Mouse (Mus musculus) hindbrain, embryonic 14.5 days (tissue): ENCODE results near the gene Tbc1d17. TPM values are rescaled to one million over a fixed set of nuclear protein-coding genes. Genes with fewer than 3 reads are reported as not detected.
A peak's percentile ranks its signal among the peaks of the same experiment; 100 is the strongest.

ENCODE experiments used
- ATAC-seq: fragments of 200-750 bp; cut with Nextera tagmentation; 2 replicates; pipeline ENCODE4 v1.8.0; 2017; ENCODE audit warnings: moderate number of reproducible peaks, mild to moderate bottlenecking, moderate TSS enrichment, moderate library complexity; ENCODE audit not compliant: low FRiP score
- DNase-seq: peaks from one replicate; pipeline ENCODE4 v3.0.0-alpha.2; 2015; ENCODE audit warnings: low spot score
- H3K27ac ChIP-seq: fragments of 300-500 bp; sonication (generic); 2 replicates; pipeline ENCODE4 v1.5.1; 2014; ENCODE audit warnings: mild to moderate bottlenecking, moderate library complexity
- H3K27me3 ChIP-seq: fragments of 300-500 bp; sonication (generic); 2 replicates; pipeline ENCODE4 v1.6.1; 2014; ENCODE audit warnings: mild to moderate bottlenecking, low read length, mixed read lengths; ENCODE audit not compliant: control insufficient read depth, insufficient read depth
- H3K36me3 ChIP-seq: fragments of 300-500 bp; sonication (generic); replicated peaks from 2 replicates; pipeline ENCODE4 v1.6.1; 2014; ENCODE audit not compliant: control insufficient read depth, insufficient read depth
- H3K4me1 ChIP-seq: fragments of 300-500 bp; sonication (generic); replicated peaks from 2 replicates; pipeline ENCODE4 v1.6.1; 2014; ENCODE audit warnings: antibody characterized with exemption, low read length, mixed read lengths; ENCODE audit not compliant: control insufficient read depth, insufficient read depth
- H3K4me2 ChIP-seq: fragments of 300-500 bp; sonication (generic); replicated peaks from 2 replicates; pipeline ENCODE4 v1.6.1; 2014; ENCODE audit warnings: mild to moderate bottlenecking, moderate library complexity
- H3K4me3 ChIP-seq: fragments of 300-500 bp; sonication (generic); replicated peaks from 2 replicates; pipeline ENCODE4 v1.5.1; 2014; ENCODE audit warnings: mild to moderate bottlenecking, low read length
- H3K9ac ChIP-seq: fragments of 300-500 bp; sonication (generic); 2 replicates; pipeline ENCODE4 v1.6.1; 2014
- H3K9me3 ChIP-seq: fragments of 300-500 bp; sonication (generic); 2 replicates; pipeline ENCODE4 v1.6.1; 2016; ENCODE audit warnings: low read length; ENCODE audit not compliant: control insufficient read depth
- WGBS: fragments of 180-500 bp; shearing (Covaris S2); extraction: QIAGEN DNeasy Blood & Tissue Kit; methylation state at CpG from one replicate; pipeline ENCODE4 v1.1.7; 2014; 5-methylcytosine and 5-hydroxymethylcytosine counted together
- polyA plus RNA-seq: library from polyadenylated mRNA; unstranded; fragments of >200 nt; fragmentation: Nextera tagmentation; extraction: Ambion mirVana; gene quantifications from 2 replicates; pipeline ENCODE4 v1.2.1, GENCODE M21; 2014

Gene Tbc1d17
- polyA plus RNA-seq, 1 experiment from 2014 or later, result 98.5 TPM

- no peak overlapping the region for H3K27ac ChIP-seq
These were observed 22.3 kb upstream of the Tbc1d17 start for GRCm38 (mm10) chr7:44871181-44871580.

GRCm38 (mm10) chr7:44870614-44871013, 21.7 kb upstream of the Tbc1d17 start:
- peak overlapping the region; percentile 100 for H3K9ac ChIP-seq
- 79% methylated on average over 6 of the region's 6 CpGs for WGBS
- peak overlapping the region; percentile 89 for H3K4me2 ChIP-seq
- no peaks in the 10 kb centered on the region for H3K9me3 ChIP-seq
- H3K27me3 ChIP-seq, result no peaks in the 10 kb centered on the region
- ATAC-seq (no peak), DNase-seq (no peak)
- H3K4me3 ChIP-seq, result peak overlapping the region; percentile 96; the same call in 1 of the 2 replicates
- peak overlapping the region; percentile 100 for H3K27ac ChIP-seq
- peaks cover 35% of the 10 kb centered on the region for H3K4me1 ChIP-seq
- H3K36me3 ChIP-seq, result peaks cover 14% of the 10 kb centered on the region

More at GRCm38 (mm10) chr7:44871181-44871580, 22.3 kb upstream of the Tbc1d17 start:
- H3K4me2 ChIP-seq, result no peak overlapping the region
- H3K27me3 ChIP-seq, result no peaks in the 10 kb centered on the region
- no peak for ATAC-seq
- H3K9me3 ChIP-seq, result no peaks in the 10 kb centered on the region
- peaks cover 29% of the 10 kb centered on the region for H3K4me1 ChIP-seq
- DNase-seq, result no peak
- H3K36me3 ChIP-seq, result peaks cover 13% of the 10 kb centered on the region
- 32% methylated on average over 1 of the region's 1 CpGs for WGBS
- H3K9ac ChIP-seq, result no peak overlapping the region
- no peak overlapping the region for H3K4me3 ChIP-seq

DNA sequence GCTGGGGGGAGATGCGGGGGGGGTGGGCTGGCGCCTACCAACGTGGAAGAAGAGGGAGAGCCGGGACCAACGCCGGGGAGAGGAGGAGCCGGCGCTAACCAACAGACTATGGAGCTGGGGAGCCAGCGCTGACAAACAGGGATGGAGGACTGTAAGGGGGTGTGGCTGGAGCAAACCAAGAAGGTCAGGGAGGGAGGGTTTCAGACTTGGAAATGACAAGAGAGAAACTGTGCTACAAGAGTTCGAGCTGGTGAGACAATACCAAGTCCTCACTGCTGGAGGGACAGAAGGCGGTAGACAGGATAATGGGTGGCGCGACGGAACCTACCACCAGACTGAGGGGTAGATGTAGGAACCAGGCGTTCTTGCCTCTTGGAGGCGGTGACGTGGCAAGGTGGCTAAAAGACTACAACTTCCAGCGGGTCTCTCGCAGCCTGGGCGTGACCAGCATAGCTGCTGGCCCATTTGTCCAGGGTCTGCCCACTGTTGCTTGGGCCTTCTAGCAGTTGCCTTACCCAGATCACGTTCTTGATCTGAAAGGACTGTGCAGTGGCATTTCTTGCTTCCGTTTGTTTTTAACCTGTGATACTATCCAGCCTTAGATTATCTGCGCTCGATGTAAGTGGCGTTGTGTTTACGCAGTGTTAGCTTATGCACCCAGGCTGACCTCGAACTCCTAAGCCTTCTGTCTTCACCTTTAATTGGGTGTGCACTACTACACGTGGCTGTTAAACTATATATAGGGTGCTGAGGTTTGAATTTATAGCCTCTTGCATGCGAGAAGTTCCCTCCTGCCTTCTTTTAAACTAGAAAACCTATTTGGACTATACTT, 21.0 kb upstream of the Tbc1d17 start, which contains the start of gene Ptov1:
TSS of gene Ptov1 (minus strand) at position 92 of the 832 bp plus-strand sequence.
- no peaks in the 10 kb centered on the region for H3K9me3 ChIP-seq
- ATAC-seq (peak; percentile 95), DNase-seq (peak; percentile 92)
- H3K27ac ChIP-seq, result peak within 1 kb of the TSS; percentile 100
- H3K4me3 ChIP-seq, result peak within 1 kb of the TSS; percentile 96
- H3K36me3 ChIP-seq, result peaks cover 21% of the 10 kb centered on the region
- WGBS, result 10% methylated on average over 29 of the region's 29 CpGs
- peak within 1 kb of the TSS; percentile 89 for H3K4me2 ChIP-seq
- H3K27me3 ChIP-seq, result no peaks in the 10 kb centered on the region
- peaks cover 37% of the 10 kb centered on the region for H3K4me1 ChIP-seq
- peak within 1 kb of the TSS; percentile 100 for H3K9ac ChIP-seq

GRCm38 (mm10) chr7:44868919-44869696, 20.2 kb upstream of the Tbc1d17 start:
- H3K27me3 ChIP-seq, result no peaks in the 10 kb centered on the region
- peak overlapping the region; percentile 96 for H3K4me3 ChIP-seq
- no peaks in the 10 kb centered on the region for H3K9me3 ChIP-seq
- H3K36me3 ChIP-seq, result peaks cover 29% of the 10 kb centered on the region
- under 1% methylated on average over 94 of the region's 108 CpGs for WGBS
- peak; percentile 56 for DNase-seq
- H3K27ac ChIP-seq, result peak overlapping the region; percentile 100
- H3K9ac ChIP-seq, result peak overlapping the region; percentile 100
- H3K4me1 ChIP-seq, result peaks cover 37% of the 10 kb centered on the region
- ATAC-seq, result peak; percentile 9; the same call in 1 of the 2 replicates
- H3K4me2 ChIP-seq, result peak overlapping the region; percentile 89

- Histone ChIP-seq H3K4me1 (peaks cover 37% of the 10 kb centered on the region), H3K9ac (peak overlapping the region; percentile 100)
These were observed 19.6 kb upstream of the Tbc1d17 start for GRCm38 (mm10) chr7:44868465-44868864.

GRCm38 (mm10) chr7:44867802-44868201, 18.9 kb upstream of the Tbc1d17 start:
- no peaks in the 10 kb centered on the region for H3K27me3 ChIP-seq
- H3K4me2 ChIP-seq, result peak overlapping the region; percentile 89
- H3K9ac ChIP-seq, result peak overlapping the region; percentile 100
- DNase-seq (no peak), ATAC-seq (no peak)
- peaks cover 42% of the 10 kb centered on the region for H3K36me3 ChIP-seq
- H3K4me3 ChIP-seq, result peak overlapping the region; percentile 96
- H3K4me1 ChIP-seq, result peaks cover 37% of the 10 kb centered on the region
- H3K27ac ChIP-seq, result no peak overlapping the region
- no peaks in the 10 kb centered on the region for H3K9me3 ChIP-seq
- 54% methylated on average over 9 of the region's 9 CpGs for WGBS

More at GRCm38 (mm10) chr7:44868465-44868864, 19.6 kb upstream of the Tbc1d17 start:
- DNase-seq (no peak), ATAC-seq (no peak)
- Histone ChIP-seq H3K4me2 (peak overlapping the region; percentile 89), H3K27me3 (no peaks in the 10 kb centered on the region), H3K4me3 (peak overlapping the region; percentile 96), H3K36me3 (peaks cover 35% of the 10 kb centered on the region), H3K9me3 (no peaks in the 10 kb centered on the region), H3K27ac (peak overlapping the region; percentile 100)
- 6% methylated on average over 16 of the region's 16 CpGs for WGBS

GRCm38 (mm10) chr7:44867010-44867702, 18.3 kb upstream of the Tbc1d17 start:
- DNase-seq (no peak), ATAC-seq (no peak)
- H3K27ac ChIP-seq, result no peak overlapping the region
- H3K9ac ChIP-seq, result peak overlapping the region; percentile 100
- peaks cover 48% of the 10 kb centered on the region for H3K36me3 ChIP-seq
- H3K4me3 ChIP-seq, result peak overlapping the region; percentile 96
- H3K9me3 ChIP-seq, result no peaks in the 10 kb centered on the region
- peak overlapping the region; percentile 89 for H3K4me2 ChIP-seq
- H3K27me3 ChIP-seq, result no peaks in the 10 kb centered on the region
- 67% methylated on average over 18 of the region's 19 CpGs for WGBS
- peaks cover 37% of the 10 kb centered on the region for H3K4me1 ChIP-seq

DNA sequence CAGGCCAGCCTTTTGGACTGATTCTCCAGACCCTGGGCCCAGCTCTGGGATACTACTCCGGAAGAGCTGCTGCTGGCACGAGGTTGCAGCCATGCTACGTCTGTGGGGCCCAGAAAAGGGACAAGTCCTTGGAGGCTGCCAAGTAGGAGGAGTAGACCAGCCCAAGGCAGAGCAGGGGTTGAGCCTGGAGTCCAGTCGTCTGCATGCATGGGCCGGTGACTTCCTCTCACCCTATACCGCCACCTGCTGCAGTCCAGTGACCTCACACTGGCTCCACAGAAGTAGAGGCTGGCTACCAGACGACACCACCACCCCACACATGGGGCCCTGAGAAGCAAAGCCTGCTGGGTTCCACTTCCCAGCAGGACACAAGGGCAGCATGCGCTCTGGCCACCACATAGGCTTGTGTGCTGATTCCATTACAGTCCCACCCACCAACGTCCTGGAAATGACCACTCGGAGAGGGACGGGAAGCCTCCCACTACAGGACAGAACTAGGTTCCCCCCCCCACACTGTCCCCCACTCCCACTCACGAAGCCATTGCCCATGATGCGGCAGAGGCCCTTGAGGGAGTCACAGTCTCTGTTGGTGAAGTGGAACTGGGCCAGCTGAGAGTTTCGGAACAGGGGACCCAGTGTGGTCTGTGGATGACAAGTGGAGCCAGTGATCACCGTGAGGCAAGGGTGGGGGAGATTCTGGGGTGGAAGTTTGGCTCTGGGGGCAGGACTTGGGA, 17.6 kb upstream of the Tbc1d17 start:
- H3K4me1 ChIP-seq, result peaks cover 37% of the 10 kb centered on the region
- peak; percentile 54 for DNase-seq
- 61% methylated on average over 15 of the region's 15 CpGs for WGBS

More for the DNA sequence above, 17.6 kb upstream of the Tbc1d17 start:
- Histone ChIP-seq H3K27ac (0 out of 2 replicates have a peak overlapping the region, but pooled peaks have one; percentile 11), H3K36me3 (peaks cover 55% of the 10 kb centered on the region), H3K27me3 (no peaks in the 10 kb centered on the region), H3K4me2 (peak overlapping the region; percentile 89), H3K9ac (peak overlapping the region; percentile 44), H3K9me3 (no peaks in the 10 kb centered on the region), H3K4me3 (peak overlapping the region; percentile 96; the same call in 1 of the 2 replicates)
- ATAC-seq, result no peak
